Mouse (Mus musculus) stomach, postnatal 0 days (tissue): ENCODE data around the gene Nos2. TPM values are rescaled to one million over a fixed set of nuclear protein-coding genes. Genes with fewer than 3 reads are reported as not detected.

Experiments
- ATAC-seq: fragments of 200-750 bp; cut with Nextera tagmentation; 2 replicates; pipeline ENCODE4 v1.8.0; 2017; ENCODE audit not compliant: low FRiP score, low TSS enrichment
- DNase-seq: peaks from one replicate; pipeline ENCODE4 v3.0.0-alpha.2; 2016; ENCODE audit warnings: low spot score
- H3K27ac ChIP-seq: fragments of 300-500 bp; sonication (generic); replicated peaks from 2 replicates; pipeline ENCODE4 v1.5.1; 2014; ENCODE audit warnings: mild to moderate bottlenecking, control low read depth
- H3K27me3 ChIP-seq: fragments of 300-500 bp; sonication (generic); 2 replicates; pipeline ENCODE4 v1.6.1; 2014; ENCODE audit warnings: low read length; ENCODE audit not compliant: control insufficient read depth, insufficient read depth
- H3K36me3 ChIP-seq: fragments of 300-500 bp; sonication (generic); 2 replicates; pipeline ENCODE4 v1.6.1; 2014; ENCODE audit warnings: low read length, mixed read lengths; ENCODE audit not compliant: control insufficient read depth, insufficient read depth
- H3K4me1 ChIP-seq: fragments of 300-500 bp; sonication (generic); replicated peaks from 2 replicates; pipeline ENCODE4 v1.6.1; 2014; ENCODE audit warnings: antibody characterized with exemption; ENCODE audit not compliant: control insufficient read depth, insufficient read depth
- H3K4me2 ChIP-seq: fragments of 300-500 bp; sonication (generic); replicated peaks from 2 replicates; pipeline ENCODE4 v1.6.1; 2014; ENCODE audit warnings: low read depth, mild to moderate bottlenecking, control low read depth, moderate library complexity
- H3K4me3 ChIP-seq: fragments of 300-500 bp; sonication (generic); 2 replicates; pipeline ENCODE4 v1.5.1; 2014; ENCODE audit warnings: low read depth, low read length, control low read depth
- H3K9ac ChIP-seq: fragments of 300-500 bp; sonication (generic); 2 replicates; pipeline ENCODE4 v1.6.1; 2014; ENCODE audit warnings: mild to moderate bottlenecking, low read length, control low read depth, mixed read lengths
- H3K9me3 ChIP-seq: fragments of 300-500 bp; sonication (generic); 2 replicates; pipeline ENCODE4 v1.6.1; 2016; ENCODE audit warnings: low read length; ENCODE audit not compliant: control insufficient read depth
- CTCF ChIP-seq: IDR thresholded peaks from 2 replicates; pipeline ENCODE4 v1.5.1; 2016; ENCODE audit warnings: antibody characterized with exemption, low read depth, mild to moderate bottlenecking, moderate library complexity
- EP300 ChIP-seq: optimal IDR thresholded peaks from 2 replicates; pipeline ENCODE3; 2016; ENCODE audit warnings: antibody characterized with exemption
- WGBS: fragments of 180-500 bp; shearing (Covaris S2); extraction: QIAGEN DNeasy Blood & Tissue Kit; methylation state at CpG from one replicate; pipeline ENCODE4 v1.1.7; 2014; 5-methylcytosine and 5-hydroxymethylcytosine counted together
- polyA plus RNA-seq: library from polyadenylated mRNA; unstranded; fragments of >200 nt; fragmentation: Nextera tagmentation; extraction: Ambion mirVana; gene quantifications from 2 replicates; pipeline ENCODE4 v1.2.1, GENCODE M21; 2015

Nos2 gene
- polyA plus RNA-seq, 1 experiment from 2014 or later, result 0.27 TPM

DNA sequence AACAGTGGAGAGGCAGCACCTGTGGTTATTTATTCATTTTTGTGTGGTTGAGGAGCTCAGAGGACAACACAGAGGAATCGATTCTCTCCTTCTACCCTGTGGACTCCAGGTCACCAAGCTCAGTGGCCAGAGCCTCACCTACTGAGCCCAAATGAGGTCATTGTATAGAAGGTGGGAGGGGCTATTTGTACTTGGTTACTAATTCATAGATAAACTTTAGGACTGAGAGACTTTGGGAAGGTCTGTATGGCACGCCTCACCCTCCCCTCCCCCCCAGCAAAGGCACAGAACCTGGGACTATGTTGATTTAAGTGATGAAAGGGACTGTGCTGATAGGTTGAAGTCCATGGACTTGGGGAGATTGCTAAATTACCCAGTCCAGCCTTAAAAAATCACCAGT, 61.5 kb downstream of the Nos2 start:
- no peak for TF ChIP-seq CTCF
- TF ChIP-seq EP300, result no peak
- ATAC-seq (peak; percentile 83), DNase-seq (peak; percentile 83)
- no peaks in the 10 kb centered on the region for H3K36me3 ChIP-seq
- H3K27me3 ChIP-seq, result no peaks in the 10 kb centered on the region
- H3K9me3 ChIP-seq, result no peaks in the 10 kb centered on the region
- 45% methylated on average over 2 of the region's 2 CpGs for WGBS
- H3K27ac ChIP-seq, result no peak overlapping the region
- no peak overlapping the region for H3K4me3 ChIP-seq
- H3K4me1 ChIP-seq, result peaks cover 1% of the 10 kb centered on the region; the same call in 1 of the 2 replicates
- peak overlapping the region; percentile 53; the same call in 1 of the 2 replicates for H3K4me2 ChIP-seq
- H3K9ac ChIP-seq, result no peak overlapping the region

DNA sequence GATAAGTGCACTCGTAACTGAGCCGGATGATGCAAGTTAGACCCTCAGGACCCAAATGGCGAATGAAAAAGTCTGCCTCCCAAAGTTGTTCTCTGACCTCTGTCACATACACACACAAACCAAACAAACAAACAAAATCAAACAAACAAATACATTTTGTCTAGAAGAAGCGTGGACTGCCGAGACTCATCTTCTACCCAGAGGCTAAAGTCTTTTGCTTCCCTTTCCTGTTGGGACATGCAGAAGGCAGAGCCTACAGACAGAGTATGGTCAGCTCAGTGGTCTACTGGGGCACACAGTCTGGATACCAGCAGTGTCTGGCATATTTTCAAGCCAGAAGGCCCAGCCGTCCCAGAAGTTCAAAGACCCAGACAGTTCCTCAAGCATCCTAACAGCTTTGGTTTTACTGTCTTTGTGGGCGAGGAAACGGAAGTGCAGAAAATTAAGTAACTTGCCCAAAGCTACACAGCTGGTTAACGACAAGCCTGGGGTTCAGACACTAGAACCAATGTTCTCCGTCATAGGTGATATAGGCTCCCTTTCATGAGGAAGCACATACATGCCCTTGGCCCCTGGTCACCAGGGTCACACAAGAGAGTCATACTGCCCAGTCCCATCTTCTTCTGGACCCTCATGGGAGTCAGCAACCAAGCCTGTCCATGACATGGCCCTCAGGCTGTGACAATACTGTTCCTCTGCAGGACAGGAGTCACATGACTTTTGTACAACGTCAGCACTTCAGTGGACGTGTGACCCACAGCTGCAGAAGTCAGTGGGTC, 62.1 kb downstream of the Nos2 start:
- no peaks in the 10 kb centered on the region for H3K27me3 ChIP-seq
- peak overlapping the region; percentile 23; the same call in 1 of the 2 replicates for H3K9ac ChIP-seq
- peaks cover 2% of the 10 kb centered on the region; the same call in 1 of the 2 replicates for H3K4me1 ChIP-seq
- WGBS, result 55% methylated on average over 12 of the region's 12 CpGs
- H3K27ac ChIP-seq, result peak overlapping the region; percentile 71
- H3K4me3 ChIP-seq, result peak overlapping the region; percentile 40; the same call in 1 of the 2 replicates
- no peaks in the 10 kb centered on the region for H3K9me3 ChIP-seq
- H3K4me2 ChIP-seq, result peak overlapping the region; percentile 53
- H3K36me3 ChIP-seq, result no peaks in the 10 kb centered on the region
- DNase-seq (peak; percentile 39), ATAC-seq (peak; percentile 6; the same call in 1 of the 2 replicates)
- TF ChIP-seq EP300 (no peak), CTCF (no peak)

DNA sequence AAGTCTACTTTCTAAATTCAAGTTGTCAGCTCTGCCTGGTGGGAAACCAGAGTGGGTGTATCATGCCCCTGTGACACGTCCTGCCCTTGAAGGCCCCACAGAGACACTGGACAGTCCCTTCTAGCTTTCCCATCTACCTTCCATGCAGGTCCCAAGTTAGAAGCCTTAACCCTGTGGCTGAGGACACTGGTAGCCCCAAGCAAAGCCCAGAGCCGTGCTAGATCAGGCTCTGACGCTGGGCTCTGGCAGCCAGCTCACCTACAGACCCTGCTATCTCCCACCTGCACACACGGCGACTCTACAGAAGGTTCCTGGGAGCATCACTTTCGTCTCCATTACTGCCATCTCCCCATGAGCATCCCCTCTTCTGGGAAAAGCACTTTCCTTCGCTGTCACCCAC, 63.0 kb downstream of the Nos2 start:
- peak overlapping the region; percentile 38 for H3K9ac ChIP-seq
- peak overlapping the region; percentile 53 for H3K4me2 ChIP-seq

DNA sequence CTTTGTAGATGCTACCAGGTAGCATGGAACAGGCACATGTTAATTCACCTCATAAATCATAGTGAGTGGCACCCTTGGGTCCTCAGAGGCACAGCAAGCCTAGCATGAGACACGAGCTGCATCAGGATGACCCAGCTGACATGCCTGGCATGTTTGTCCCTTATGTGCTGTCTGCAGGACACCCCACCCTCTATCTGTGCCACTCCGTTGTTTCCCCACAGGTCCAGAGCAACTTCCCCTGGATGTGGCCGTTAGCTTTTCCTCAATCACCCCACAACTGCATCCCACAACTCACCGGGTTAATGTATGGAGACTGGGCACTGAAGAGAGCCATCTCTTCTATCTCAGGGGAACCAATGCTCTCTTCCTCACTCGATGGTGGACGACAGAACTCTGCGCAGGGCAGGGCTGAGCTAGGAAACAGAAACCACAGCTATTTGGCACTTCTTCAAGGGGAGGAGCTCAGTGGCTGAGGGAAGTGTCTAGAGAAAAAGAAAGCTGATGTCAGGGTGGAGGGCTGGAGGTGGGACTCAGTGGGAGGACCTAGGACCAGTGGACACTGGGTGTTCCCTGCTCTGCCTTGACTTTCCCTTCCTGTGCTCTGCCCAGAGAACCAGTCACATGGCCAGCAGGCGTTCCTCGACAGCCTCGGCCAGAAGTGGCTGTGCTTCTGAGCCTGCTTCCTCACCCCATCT, 64.0 kb downstream of the Nos2 start, which contains the start of gene Lgals9:
Gene Lgals9, minus strand, starts transcription at position 464 of the 695 bp plus-strand sequence.
- DNase-seq, result peak; percentile 82
- 34% methylated on average over 10 of the region's 10 CpGs for WGBS
- H3K9ac ChIP-seq, result peak within 1 kb of the TSS; percentile 38

More for the DNA sequence above, 63.0 kb downstream of the Nos2 start:
- 82% methylated on average over 7 of the region's 7 CpGs for WGBS
- H3K27ac ChIP-seq, result peak overlapping the region; percentile 73
- no peaks in the 10 kb centered on the region for H3K27me3 ChIP-seq
- peak; percentile 15 for DNase-seq
- H3K36me3 ChIP-seq, result no peaks in the 10 kb centered on the region
- H3K4me1 ChIP-seq, result peaks cover 2% of the 10 kb centered on the region; the same call in 1 of the 2 replicates
- H3K9me3 ChIP-seq, result no peaks in the 10 kb centered on the region
- peak overlapping the region; percentile 40 for H3K4me3 ChIP-seq
- TF ChIP-seq EP300 (no peak), CTCF (no peak)
- no peak for ATAC-seq

DNA sequence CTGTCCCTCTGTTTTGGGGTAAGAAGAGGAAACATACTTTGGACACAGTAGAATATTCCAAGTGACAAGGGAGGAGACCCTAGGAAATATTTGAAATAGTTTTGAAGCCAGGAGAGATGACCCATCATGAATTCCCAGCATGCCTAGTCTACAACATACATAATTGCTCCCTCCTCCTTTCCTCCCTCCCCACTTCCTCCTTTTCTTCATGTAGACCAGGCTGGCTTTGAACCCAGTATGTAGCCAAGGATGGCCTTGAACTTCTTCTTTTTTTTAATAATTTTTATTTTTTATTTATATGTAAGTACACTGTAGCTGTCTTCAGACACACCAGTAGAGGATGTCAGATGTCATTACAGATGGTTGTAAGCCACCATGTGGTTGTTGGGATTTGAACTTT, 64.9 kb downstream of the Nos2 start:
- H3K27me3 ChIP-seq, result no peaks in the 10 kb centered on the region
- ATAC-seq, result no peak
- peak overlapping the region; percentile 31; the same call in 1 of the 2 replicates for H3K9ac ChIP-seq
- no peaks in the 10 kb centered on the region for H3K9me3 ChIP-seq
- no peak overlapping the region; the same call in 1 of the 2 replicates for H3K4me2 ChIP-seq
- no peak overlapping the region for H3K4me3 ChIP-seq
- no peaks in the 10 kb centered on the region for H3K36me3 ChIP-seq
- DNase-seq, result no peak
- H3K27ac ChIP-seq, result peak overlapping the region; percentile 53
- TF ChIP-seq CTCF (no peak), EP300 (no peak)
- peaks cover 2% of the 10 kb centered on the region; the same call in 1 of the 2 replicates for H3K4me1 ChIP-seq

More for the DNA sequence above, 64.0 kb downstream of the Nos2 start, which contains the start of gene Lgals9:
- Histone ChIP-seq H3K27me3 (no peaks in the 10 kb centered on the region), H3K36me3 (no peaks in the 10 kb centered on the region), H3K4me3 (peak within 1 kb of the TSS; percentile 40), H3K27ac (peak within 1 kb of the TSS; percentile 73), H3K4me1 (peaks cover 2% of the 10 kb centered on the region; the same call in 1 of the 2 replicates), H3K4me2 (peak within 1 kb of the TSS; percentile 53), H3K9me3 (no peaks in the 10 kb centered on the region)
- no peak for TF ChIP-seq EP300
- no peak for TF ChIP-seq CTCF
- peak; percentile 88 for ATAC-seq
